Mouse (Mus musculus): Measurements from ENCODE around the gene Spsb1. TPM values are rescaled to one million over a fixed set of nuclear protein-coding genes. Genes with fewer than 3 reads are reported as not detected.

Spsb1 gene
- polyA plus RNA-seq, 1 experiment from 2014 or later: 15.9 TPM

- 0 out of 2 replicates have a peak, but pooled peaks cover 15% of the 10 kb centered on the region for H3K4me1 ChIP-seq (ENCODE audit: control insufficient read depth, insufficient read depth, low read length)
- H3K27ac ChIP-seq (ENCODE audit: low read length): peak overlapping the region; percentile 55; the same call in 1 of the 2 replicates
- H3K4me3 ChIP-seq (ENCODE audit: low read depth, low read length): peak overlapping the region; percentile 76
- 4% methylated on average over 32 of the region's 32 CpGs for WGBS
- ATAC-seq (ENCODE audit: insufficient number of reproducible peaks, insufficient read depth, low FRiP score, low read depth): no peak
- no peaks in the 10 kb centered on the region for H3K9me3 ChIP-seq (ENCODE audit: control insufficient read depth, low read depth, low read length)
- H3K9ac ChIP-seq (replicated peaks; ENCODE audit: low read depth, low read length): peak overlapping the region; percentile 77
- H3K36me3 ChIP-seq (ENCODE audit: control insufficient read depth, insufficient read depth, low read length): no peaks in the 10 kb centered on the region
- H3K27me3 ChIP-seq (ENCODE audit: control insufficient read depth, insufficient read depth, low read length): peaks cover 4% of the 10 kb centered on the region; the same call in 1 of the 2 replicates
- peak overlapping the region; percentile 95 for H3K4me2 ChIP-seq (replicated peaks; ENCODE audit: low read depth, low read length)
Measured at GRCm38 (mm10) chr4:149953621-149954481, 992 bp downstream of the Spsb1 start.

- 95% methylated on average over 9 of the region's 9 CpGs for WGBS
- Histone ChIP-seq H3K27me3 (ENCODE audit: control insufficient read depth, insufficient read depth, low read length) (peaks cover 4% of the 10 kb centered on the region; the same call in 1 of the 2 replicates), H3K9ac (replicated peaks; ENCODE audit: low read depth, low read length) (no peak overlapping the region), H3K9me3 (ENCODE audit: control insufficient read depth, low read depth, low read length) (no peaks in the 10 kb centered on the region), H3K36me3 (ENCODE audit: control insufficient read depth, insufficient read depth, low read length) (no peaks in the 10 kb centered on the region), H3K4me1 (ENCODE audit: control insufficient read depth, insufficient read depth, low read length) (0 out of 2 replicates have a peak, but pooled peaks cover 15% of the 10 kb centered on the region), H3K27ac (ENCODE audit: low read length) (no peak overlapping the region), H3K4me3 (ENCODE audit: low read depth, low read length) (no peak overlapping the region), H3K4me2 (replicated peaks; ENCODE audit: low read depth, low read length) (no peak overlapping the region)
- no peak for ATAC-seq (ENCODE audit: insufficient number of reproducible peaks, insufficient read depth, low FRiP score, low read depth)
Measured at GRCm38 (mm10) chr4:149952201-149952600, 2.6 kb downstream of the Spsb1 start.

GRCm38 (mm10) chr4:149951201-149951600 is 3.6 kb downstream of the Spsb1 start:
- 85% methylated on average over 13 of the region's 13 CpGs for WGBS
- ATAC-seq (ENCODE audit: insufficient number of reproducible peaks, insufficient read depth, low FRiP score, low read depth): no peak
- 0 out of 2 replicates have a peak, but pooled peaks cover 19% of the 10 kb centered on the region for H3K4me1 ChIP-seq (ENCODE audit: control insufficient read depth, insufficient read depth, low read length)

GRCm38 (mm10) chr4:149949691-149950090 is 5.2 kb downstream of the Spsb1 start:
- H3K9me3 ChIP-seq (ENCODE audit: control insufficient read depth, low read depth, low read length): no peaks in the 10 kb centered on the region
- H3K27me3 ChIP-seq (ENCODE audit: control insufficient read depth, insufficient read depth, low read length): no peaks in the 10 kb centered on the region
- H3K4me3 ChIP-seq (ENCODE audit: low read depth, low read length): no peak overlapping the region
- 84% methylated on average over 13 of the region's 13 CpGs for WGBS
- no peak overlapping the region for H3K9ac ChIP-seq (replicated peaks; ENCODE audit: low read depth, low read length)
- H3K36me3 ChIP-seq (ENCODE audit: control insufficient read depth, insufficient read depth, low read length): no peaks in the 10 kb centered on the region
- no peak for ATAC-seq (ENCODE audit: insufficient number of reproducible peaks, insufficient read depth, low FRiP score, low read depth)
- peaks cover 19% of the 10 kb centered on the region; the same call in 1 of the 2 replicates for H3K4me1 ChIP-seq (ENCODE audit: control insufficient read depth, insufficient read depth, low read length)
- H3K27ac ChIP-seq (ENCODE audit: low read length): no peak overlapping the region
- no peak overlapping the region for H3K4me2 ChIP-seq (replicated peaks; ENCODE audit: low read depth, low read length)

More at GRCm38 (mm10) chr4:149951201-149951600, 3.6 kb downstream of the Spsb1 start:
- no peak overlapping the region for H3K9ac ChIP-seq (replicated peaks; ENCODE audit: low read depth, low read length)
- H3K27me3 ChIP-seq (ENCODE audit: control insufficient read depth, insufficient read depth, low read length): peaks cover under 1% of the 10 kb centered on the region; the same call in 1 of the 2 replicates
- H3K4me3 ChIP-seq (ENCODE audit: low read depth, low read length): no peak overlapping the region
- H3K9me3 ChIP-seq (ENCODE audit: control insufficient read depth, low read depth, low read length): no peaks in the 10 kb centered on the region
- H3K36me3 ChIP-seq (ENCODE audit: control insufficient read depth, insufficient read depth, low read length): no peaks in the 10 kb centered on the region
- H3K4me2 ChIP-seq (replicated peaks; ENCODE audit: low read depth, low read length): no peak overlapping the region
- no peak overlapping the region for H3K27ac ChIP-seq (ENCODE audit: low read length)

DNA sequence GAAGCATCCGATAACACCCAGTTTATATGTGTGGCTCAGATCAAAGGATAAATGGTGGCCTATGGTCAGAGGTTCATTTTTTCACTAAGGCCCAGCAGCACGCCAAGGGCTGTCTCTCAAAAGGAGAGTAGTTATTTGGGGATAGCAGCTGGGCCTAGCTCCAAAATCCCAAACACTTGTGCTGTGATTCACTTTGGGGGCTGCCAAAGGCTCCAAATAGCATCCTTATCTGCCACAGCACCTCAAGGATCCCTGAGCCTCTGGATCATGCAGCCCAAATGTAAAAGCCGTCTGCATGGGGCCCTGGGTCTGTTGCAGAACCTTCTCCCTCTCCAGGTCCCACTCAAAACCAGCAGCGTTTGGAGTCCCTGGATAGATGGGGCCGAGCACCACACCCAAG is 6.7 kb downstream of the Spsb1 start:
- H3K9me3 ChIP-seq (ENCODE audit: control insufficient read depth, low read depth, low read length): no peaks in the 10 kb centered on the region
- no peak for ATAC-seq (ENCODE audit: insufficient number of reproducible peaks, insufficient read depth, low FRiP score, low read depth)

DNA sequence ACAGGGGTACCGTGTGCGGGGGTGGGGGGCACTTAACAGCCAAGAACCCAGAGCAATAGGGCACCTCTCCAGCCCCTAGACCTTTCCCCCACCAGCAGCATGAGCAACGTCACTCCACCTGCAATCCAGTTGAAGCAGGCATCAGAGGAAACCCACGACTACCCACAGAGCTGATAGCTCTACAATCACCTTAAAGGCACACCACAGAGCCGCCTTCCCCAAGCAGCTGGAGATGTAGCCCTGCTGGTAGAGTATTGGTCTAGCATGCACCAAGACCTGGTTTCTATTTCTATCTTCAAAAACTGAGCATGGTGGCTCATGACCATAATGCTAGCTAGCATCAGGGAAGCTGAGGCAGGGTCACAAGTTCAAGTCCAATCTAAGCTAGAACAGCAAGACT is 7.4 kb downstream of the Spsb1 start:
- 84% methylated on average over 5 of the region's 5 CpGs for WGBS
- no peak overlapping the region for H3K27ac ChIP-seq (ENCODE audit: low read length)
- no peaks in the 10 kb centered on the region for H3K27me3 ChIP-seq (ENCODE audit: control insufficient read depth, insufficient read depth, low read length)
- no peak overlapping the region for H3K4me2 ChIP-seq (replicated peaks; ENCODE audit: low read depth, low read length)
- no peak for ATAC-seq (ENCODE audit: insufficient number of reproducible peaks, insufficient read depth, low FRiP score, low read depth)
- peaks cover 32% of the 10 kb centered on the region; the same call in 1 of the 2 replicates for H3K4me1 ChIP-seq (ENCODE audit: control insufficient read depth, insufficient read depth, low read length)
- H3K9ac ChIP-seq (replicated peaks; ENCODE audit: low read depth, low read length): no peak overlapping the region
- no peaks in the 10 kb centered on the region for H3K36me3 ChIP-seq (ENCODE audit: control insufficient read depth, insufficient read depth, low read length)
- no peak overlapping the region for H3K4me3 ChIP-seq (ENCODE audit: low read depth, low read length)
- no peaks in the 10 kb centered on the region for H3K9me3 ChIP-seq (ENCODE audit: control insufficient read depth, low read depth, low read length)

More for the DNA sequence above, 6.7 kb downstream of the Spsb1 start:
- Histone ChIP-seq H3K27ac (ENCODE audit: low read length) (no peak overlapping the region), H3K9ac (replicated peaks; ENCODE audit: low read depth, low read length) (no peak overlapping the region), H3K4me2 (replicated peaks; ENCODE audit: low read depth, low read length) (no peak overlapping the region), H3K36me3 (ENCODE audit: control insufficient read depth, insufficient read depth, low read length) (no peaks in the 10 kb centered on the region), H3K4me1 (ENCODE audit: control insufficient read depth, insufficient read depth, low read length) (peaks cover 28% of the 10 kb centered on the region; the same call in 1 of the 2 replicates), H3K27me3 (ENCODE audit: control insufficient read depth, insufficient read depth, low read length) (no peaks in the 10 kb centered on the region), H3K4me3 (ENCODE audit: low read depth, low read length) (no peak overlapping the region)
- 74% methylated on average over 5 of the region's 5 CpGs for WGBS

- H3K9me3 ChIP-seq (ENCODE audit: control insufficient read depth, low read depth, low read length): no peaks in the 10 kb centered on the region
- H3K27ac ChIP-seq (ENCODE audit: low read length): peak overlapping the region; percentile 10; the same call in 1 of the 2 replicates
- no peak overlapping the region for H3K4me2 ChIP-seq (replicated peaks; ENCODE audit: low read depth, low read length)
- peaks cover 43% of the 10 kb centered on the region for H3K4me1 ChIP-seq (ENCODE audit: control insufficient read depth, insufficient read depth, low read length)
- no peaks in the 10 kb centered on the region for H3K27me3 ChIP-seq (ENCODE audit: control insufficient read depth, insufficient read depth, low read length)
- H3K9ac ChIP-seq (replicated peaks; ENCODE audit: low read depth, low read length): no peak overlapping the region
- no peak overlapping the region for H3K4me3 ChIP-seq (ENCODE audit: low read depth, low read length)
- WGBS: 24% methylated on average over 9 of the region's 9 CpGs
- ATAC-seq (ENCODE audit: insufficient number of reproducible peaks, insufficient read depth, low FRiP score, low read depth): no peak
- H3K36me3 ChIP-seq (ENCODE audit: control insufficient read depth, insufficient read depth, low read length): no peaks in the 10 kb centered on the region
Measured at GRCm38 (mm10) chr4:149945194-149945593, 9.6 kb downstream of the Spsb1 start.

- Histone ChIP-seq H3K27me3 (ENCODE audit: control insufficient read depth, insufficient read depth, low read length) (no peaks in the 10 kb centered on the region), H3K27ac (ENCODE audit: low read length) (peak overlapping the region; percentile 7; the same call in 1 of the 2 replicates), H3K9ac (replicated peaks; ENCODE audit: low read depth, low read length) (no peak overlapping the region), H3K36me3 (ENCODE audit: control insufficient read depth, insufficient read depth, low read length) (no peaks in the 10 kb centered on the region), H3K4me1 (ENCODE audit: control insufficient read depth, insufficient read depth, low read length) (peaks cover 45% of the 10 kb centered on the region), H3K4me2 (replicated peaks; ENCODE audit: low read depth, low read length) (no peak overlapping the region), H3K4me3 (ENCODE audit: low read depth, low read length) (no peak overlapping the region), H3K9me3 (ENCODE audit: control insufficient read depth, low read depth, low read length) (no peaks in the 10 kb centered on the region)
- 36% methylated on average over 12 of the region's 12 CpGs for WGBS
- no peak for ATAC-seq (ENCODE audit: insufficient number of reproducible peaks, insufficient read depth, low FRiP score, low read depth)
Measured at GRCm38 (mm10) chr4:149944214-149944613, 10.6 kb downstream of the Spsb1 start.

Measured in stomach, embryonic 14.5 days (tissue).